Mouse (Mus musculus): ENCODE data around the gene Hlx.

DNA sequence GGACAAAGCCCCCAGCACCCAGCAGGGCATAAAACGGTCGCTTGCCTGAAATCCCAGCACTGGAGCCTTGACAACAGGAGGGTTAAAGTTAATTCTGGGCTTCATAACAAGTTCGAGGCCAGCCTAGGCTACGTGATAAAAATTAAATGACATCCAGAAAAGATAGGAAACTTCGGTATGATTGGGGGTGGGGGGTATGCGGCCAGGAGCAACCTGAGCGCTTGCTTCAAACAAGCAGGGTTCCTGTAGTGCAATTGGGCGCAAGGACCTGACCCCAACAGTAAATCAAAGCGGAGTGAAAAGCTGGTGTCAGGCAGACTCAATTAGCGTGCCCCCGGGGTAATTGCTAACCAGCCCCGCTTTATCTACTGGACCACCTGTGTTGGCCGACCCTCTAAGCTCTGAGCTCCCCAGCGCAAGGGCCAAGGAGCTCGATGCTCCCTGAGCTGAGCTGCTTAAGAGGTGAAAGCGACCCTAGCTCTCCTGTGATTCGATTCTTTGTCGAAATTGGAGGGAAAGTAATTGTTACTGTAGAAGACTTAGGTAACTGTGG is 15.3 kb downstream of the Hlx start:
- TF ChIP-seq CTCF (IDR thresholded peaks at IDR 0.05; ENCODE audit: low read depth) (no peak), EP300 (IDR thresholded peaks at IDR 0.05; ENCODE audit: low read depth) (no peak)
